ENCODE assay signal across 24 mouse cellular contexts in genomic region chr12:107372254-107372653, GRCm38 (mm10).
A peak's percentile ranks its signal among the peaks of the same experiment; 100 is the strongest.
DNase-seq lines count a peak whose midpoint lies in the region; ATAC-seq lines count a peak whose summit lies in the region.
"Had no signal": no experiment of that assay in that cellular context is flagged by ENCODE, and none has a peak within 500 bp of the region (broad histone marks: within the 10 kb centered on the region; RNA-seq: fewer than 3 reads in every experiment).

No protein-coding gene starts in this region.

- no peaks in the 10 kb centered on the region for H3K9me3 ChIP-seq in forebrain, embryonic 16.5 days (ENCODE audit: control insufficient read depth, low read length)
- no peaks in the 10 kb centered on the region for H3K9me3 ChIP-seq in forebrain, embryonic 10.5 days
- H3K9me3 ChIP-seq: embryonic facial prominence, embryonic 13.5 days; forebrain, embryonic 12.5 days; heart, embryonic 12.5 days; hindbrain, embryonic 10.5 days; hindbrain, embryonic 15.5 days had no signal

- H3K4me2 ChIP-seq in forebrain, embryonic 16.5 days (ENCODE audit: low read length) = no peak overlapping the region
- H3K4me2 ChIP-seq: embryonic facial prominence, embryonic 13.5 days; forebrain, embryonic 12.5 days; heart, embryonic 12.5 days; hindbrain, embryonic 15.5 days had no signal

- 42% methylated on average over 7 of the region's 7 CpGs for WGBS in forebrain, embryonic 16.5 days
- WGBS in forebrain, embryonic 10.5 days = 91% methylated on average over 7 of the region's 7 CpGs

- peak; percentile 47; the same call in 1 of the 2 replicates for ATAC-seq in forebrain, embryonic 16.5 days
- ATAC-seq: CD4-positive, CD25-positive, alpha-beta regulatory T cell, adult 4 months; inflammation-experienced regulatory T-cells, adult 6 months had no signal

- H3K9ac ChIP-seq in forebrain, embryonic 16.5 days (replicated peaks; ENCODE audit: low read depth, low read length) = no peak overlapping the region
- H3K9ac ChIP-seq: embryonic facial prominence, embryonic 13.5 days; forebrain, embryonic 12.5 days; heart, embryonic 12.5 days; hindbrain, embryonic 15.5 days had no signal

- no peaks in the 10 kb centered on the region for H3K27me3 ChIP-seq in forebrain, embryonic 16.5 days (replicated peaks; ENCODE audit: control insufficient read depth, insufficient read depth, low read length)
- no peaks in the 10 kb centered on the region for H3K27me3 ChIP-seq in forebrain, embryonic 10.5 days (ENCODE audit: poor library complexity, severe bottlenecking)
- H3K27me3 ChIP-seq: embryonic facial prominence, embryonic 13.5 days; hindbrain, embryonic 15.5 days had no signal

- H3K4me1 ChIP-seq in forebrain, embryonic 16.5 days (replicated peaks; ENCODE audit: control insufficient read depth, insufficient read depth, low read length) = no peaks in the 10 kb centered on the region
- no peaks in the 10 kb centered on the region for H3K4me1 ChIP-seq in forebrain, embryonic 10.5 days
- H3K4me1 ChIP-seq: forebrain, embryonic 12.5 days; hindbrain, embryonic 10.5 days; hindbrain, embryonic 15.5 days had no signal

- no peak overlapping the region for H3K4me3 ChIP-seq in forebrain, embryonic 16.5 days (replicated peaks; ENCODE audit: low read length)
- no peak overlapping the region for H3K4me3 ChIP-seq in forebrain, embryonic 10.5 days
- H3K4me3 ChIP-seq: embryonic facial prominence, embryonic 13.5 days; erythroblast, embryonic 14.5 days; forebrain, embryonic 12.5 days; heart, adult 2 months; heart, embryonic 12.5 days; hindbrain, embryonic 10.5 days; hindbrain, embryonic 15.5 days had no signal

- H3K27ac ChIP-seq in forebrain, embryonic 16.5 days (ENCODE audit: low read length) = no peak overlapping the region
- H3K27ac ChIP-seq in forebrain, embryonic 10.5 days = no peak overlapping the region
- H3K27ac ChIP-seq: embryonic facial prominence, embryonic 13.5 days; forebrain, embryonic 12.5 days; heart, adult 2 months; hindbrain, embryonic 10.5 days; hindbrain, embryonic 15.5 days had no signal

- H3K36me3 ChIP-seq in forebrain, embryonic 16.5 days (ENCODE audit: control insufficient read depth, insufficient read depth) = no peaks in the 10 kb centered on the region
- H3K36me3 ChIP-seq in forebrain, embryonic 10.5 days (replicated peaks) = no peaks in the 10 kb centered on the region
- H3K36me3 ChIP-seq: embryonic facial prominence, embryonic 13.5 days; forebrain, embryonic 12.5 days; G1E; heart, embryonic 12.5 days; hindbrain, embryonic 10.5 days; hindbrain, embryonic 15.5 days had no signal

- DNase-seq in cerebellum, postnatal 10 days = peak; percentile 59 to 66
- no peak for DNase-seq in cerebellum, adult 9-11 months
- DNase-seq in forebrain, embryonic 10.5 days (ENCODE audit: extremely low spot score, low spot score) = no peak
- DNase-seq in layer of hippocampus, postnatal 10 days (ENCODE audit: low spot score in 2 of 2) = peak; percentile 40 to 54
- no peak for DNase-seq in layer of hippocampus, adult 9-10 months (ENCODE audit: low spot score)
- peak; percentile 16 for DNase-seq in right cerebral cortex, postnatal 4 days
- no peak for DNase-seq in right cerebral cortex, postnatal 25 days
- DNase-seq: adrenal gland, adult 8-10 months; adrenal gland, postnatal 36 days; B cell, adult 2 months; cerebellum, adult 11-12 months; gastrocnemius, postnatal 10 days; heart, adult 2 months; kidney, adult 11 months had no signal

Comparison
In these comparisons a context has a peak if more than half of its experiments do, and no peak if none do; other contexts are left out.
1. DNase-seq: peak in cerebellum, postnatal 10 days (2 of 2), layer of hippocampus, postnatal 10 days (2 of 2) and right cerebral cortex, postnatal 4 days (single experiment); none in cerebellum, adult 9-11 months (single experiment), forebrain, embryonic 10.5 days (single experiment), layer of hippocampus, adult 9-10 months (single experiment) and right cerebral cortex, postnatal 25 days (single experiment).